Mouse (Mus musculus) neural tube, embryonic 14.5 days (tissue): ENCODE data around the gene Cby3. TPM values are rescaled to one million over a fixed set of nuclear protein-coding genes. Genes with fewer than 3 reads are reported as not detected.

Source experiments
- ATAC-seq: fragments of 200-750 bp; cut with Nextera tagmentation; 2 replicates; pipeline ENCODE4 v1.8.0; 2017; ENCODE audit warnings: low read depth, mild to moderate bottlenecking, moderate TSS enrichment, moderate library complexity
- H3K27ac ChIP-seq: fragments of 300-500 bp; sonication (generic); 2 replicates; pipeline ENCODE4 v1.5.1; 2014; ENCODE audit warnings: low read depth, mild to moderate bottlenecking, control low read depth, low read length, moderate library complexity, mixed read lengths
- H3K27me3 ChIP-seq: fragments of 300-500 bp; sonication (generic); 2 replicates; pipeline ENCODE4 v1.6.1; 2014; ENCODE audit warnings: low read length; ENCODE audit not compliant: control insufficient read depth, insufficient read depth
- H3K36me3 ChIP-seq: fragments of 300-500 bp; sonication (generic); 2 replicates; pipeline ENCODE4 v1.6.1; 2014; ENCODE audit warnings: low read length, mixed read lengths; ENCODE audit not compliant: control insufficient read depth, insufficient read depth
- H3K4me1 ChIP-seq: fragments of 300-500 bp; sonication (generic); 2 replicates; pipeline ENCODE4 v1.6.1; 2014; ENCODE audit warnings: low read length; ENCODE audit not compliant: control insufficient read depth, insufficient read depth
- H3K4me2 ChIP-seq: fragments of 300-500 bp; sonication (generic); 2 replicates; pipeline ENCODE4 v1.6.1; 2014; ENCODE audit warnings: mild to moderate bottlenecking, low read depth, low read length, control low read depth
- H3K4me3 ChIP-seq: fragments of 300-500 bp; sonication (generic); 2 replicates; pipeline ENCODE4 v1.5.1; 2014; ENCODE audit warnings: low read depth, low read length, control low read depth, mixed read lengths
- H3K9ac ChIP-seq: fragments of 300-500 bp; sonication (generic); replicated peaks from 2 replicates; pipeline ENCODE4 v1.6.1; 2014; ENCODE audit warnings: low read depth, mild to moderate bottlenecking, control low read depth, low read length, mixed read lengths
- H3K9me3 ChIP-seq: fragments of 300-500 bp; sonication (generic); 2 replicates; pipeline ENCODE4 v1.6.1; 2016; ENCODE audit warnings: low read length; ENCODE audit not compliant: control insufficient read depth
- WGBS: fragments of 180-500 bp; shearing (Covaris S2); extraction: QIAGEN DNeasy Blood & Tissue Kit; methylation state at CpG from one replicate; pipeline ENCODE4 v1.1.7; 2014; 5-methylcytosine and 5-hydroxymethylcytosine counted together
- polyA plus RNA-seq: library from polyadenylated mRNA; unstranded; fragments of >200 nt; fragmentation: Nextera tagmentation; extraction: Ambion mirVana; gene quantifications from 2 replicates; pipeline ENCODE4 v1.2.1, GENCODE M21; 2014

Gene Cby3
- polyA plus RNA-seq, 1 experiment from 2014 or later = 0.92 TPM

DNA sequence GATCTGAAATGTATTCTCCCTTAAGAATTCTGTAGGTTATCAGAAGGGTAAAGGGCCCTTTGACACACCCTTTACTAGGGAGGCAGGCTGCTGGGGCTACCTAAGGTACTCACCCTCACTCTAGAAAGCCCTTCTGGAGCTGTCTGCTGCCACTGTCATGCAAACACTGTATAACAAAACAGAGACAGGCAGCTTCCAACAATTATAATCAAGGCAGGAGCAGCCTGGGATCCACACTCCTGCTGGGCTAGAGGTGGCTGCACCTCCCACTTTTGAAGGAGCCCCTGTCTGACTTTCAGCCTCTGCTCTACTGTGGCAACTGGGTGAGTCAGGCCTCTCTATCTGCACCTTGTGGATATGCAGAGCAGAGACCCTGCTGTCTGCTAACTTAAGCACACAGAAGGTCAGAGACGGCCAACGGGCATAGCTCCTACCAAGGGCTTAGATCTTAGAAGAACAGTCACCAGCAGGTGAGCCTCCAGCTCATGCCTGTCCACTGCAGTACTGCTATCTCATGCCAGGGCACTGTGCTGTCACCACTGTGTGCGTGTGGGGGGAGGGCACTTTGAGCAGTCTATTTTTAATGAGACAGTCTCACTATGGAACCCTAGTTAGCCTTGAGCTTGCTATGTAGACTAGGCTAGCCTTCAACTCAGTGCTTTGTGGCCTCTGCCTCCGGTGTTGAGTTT lies 37.2 kb downstream of the Cby3 start:
- Histone ChIP-seq H3K4me1 (no peaks in the 10 kb centered on the region), H3K4me2 (no peak overlapping the region), H3K36me3 (peaks cover 37% of the 10 kb centered on the region), H3K27ac (no peak overlapping the region), H3K9me3 (no peaks in the 10 kb centered on the region), H3K4me3 (no peak overlapping the region), H3K9ac (no peak overlapping the region), H3K27me3 (no peaks in the 10 kb centered on the region)
- WGBS = 86% methylated on average over 4 of the region's 4 CpGs
- no peak for ATAC-seq

DNA sequence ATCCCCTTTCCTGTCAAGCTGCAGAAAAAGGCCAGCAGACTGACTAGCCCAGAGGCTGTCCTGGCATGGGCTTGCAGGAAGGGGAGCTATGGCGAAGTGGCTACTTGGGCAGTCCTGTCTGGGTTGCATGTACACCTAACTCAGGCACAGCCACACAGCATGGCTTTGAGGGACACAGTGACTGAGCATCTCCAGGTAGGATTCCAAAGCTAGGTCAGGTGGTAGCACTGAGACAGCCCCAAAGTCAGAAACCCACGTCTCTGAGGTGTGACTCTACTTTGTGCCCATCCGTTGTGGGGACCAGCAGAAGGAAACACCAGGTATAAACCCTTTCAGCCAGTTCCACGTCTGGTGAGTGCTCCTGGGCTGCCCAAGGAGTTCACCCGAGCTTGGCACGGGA lies 39.0 kb downstream of the Cby3 start:
- H3K36me3 ChIP-seq = peaks cover 34% of the 10 kb centered on the region
- H3K27me3 ChIP-seq = no peaks in the 10 kb centered on the region
- H3K4me2 ChIP-seq = no peak overlapping the region
- H3K27ac ChIP-seq = no peak overlapping the region
- no peak for ATAC-seq
- no peak overlapping the region for H3K4me3 ChIP-seq
- H3K4me1 ChIP-seq = no peaks in the 10 kb centered on the region
- no peak overlapping the region for H3K9ac ChIP-seq
- H3K9me3 ChIP-seq = no peaks in the 10 kb centered on the region
- WGBS = 96% methylated on average over 6 of the region's 6 CpGs

DNA sequence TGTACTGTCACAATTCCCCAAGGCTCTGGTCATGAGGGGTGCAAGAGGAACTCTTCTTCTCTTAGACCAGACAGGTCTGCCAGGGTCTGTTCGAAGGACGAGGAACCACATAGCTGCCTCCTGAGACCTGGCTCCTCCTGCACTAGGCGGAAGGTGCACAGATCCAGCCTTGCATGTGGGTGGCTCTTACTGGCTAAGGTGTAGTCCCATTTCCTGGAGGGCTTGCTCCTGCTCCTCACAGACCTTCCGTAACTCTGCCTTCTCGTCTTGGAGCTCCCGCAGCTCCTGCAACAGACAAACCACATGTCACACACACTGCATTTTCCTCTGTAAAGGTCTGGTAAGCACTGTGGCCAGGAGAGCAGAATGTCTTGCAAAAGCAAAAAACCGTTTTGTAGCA lies 40.5 kb downstream of the Cby3 start:
- no peak for ATAC-seq
- Histone ChIP-seq H3K36me3 (peaks cover 32% of the 10 kb centered on the region), H3K4me3 (no peak overlapping the region), H3K9me3 (no peaks in the 10 kb centered on the region), H3K27ac (no peak overlapping the region), H3K9ac (no peak overlapping the region), H3K4me2 (no peak overlapping the region), H3K4me1 (no peaks in the 10 kb centered on the region), H3K27me3 (no peaks in the 10 kb centered on the region)
- WGBS = 95% methylated on average over 7 of the region's 7 CpGs

DNA sequence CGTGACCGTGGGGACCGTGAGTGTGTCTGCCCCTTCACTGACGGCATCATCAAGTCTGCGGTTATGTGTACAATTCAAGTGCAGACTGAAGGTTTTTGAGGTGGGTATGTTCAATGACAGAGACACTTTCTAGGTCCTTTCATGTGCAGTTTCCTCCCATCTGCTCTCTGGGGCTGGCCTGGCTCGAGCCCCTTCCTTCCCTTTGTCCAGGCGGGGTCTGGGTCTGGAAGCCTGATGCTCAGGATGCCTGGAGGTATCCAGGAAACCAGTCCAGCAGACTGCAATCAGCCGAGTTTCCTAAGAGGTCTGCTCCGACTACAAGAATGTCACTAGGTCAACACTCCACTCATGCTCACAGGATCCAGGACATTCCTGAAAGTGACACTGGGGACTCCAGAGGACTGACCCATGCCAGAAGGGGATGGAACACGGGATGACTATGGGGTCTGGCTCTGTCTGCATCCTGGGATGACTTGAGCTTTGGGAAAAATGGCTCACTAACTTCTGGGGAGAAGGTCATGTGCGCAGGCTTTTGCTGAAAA lies 42.6 kb downstream of the Cby3 start:
- no peak for ATAC-seq
- WGBS = 78% methylated on average over 11 of the region's 11 CpGs
- H3K36me3 ChIP-seq = peaks cover 40% of the 10 kb centered on the region

DNA sequence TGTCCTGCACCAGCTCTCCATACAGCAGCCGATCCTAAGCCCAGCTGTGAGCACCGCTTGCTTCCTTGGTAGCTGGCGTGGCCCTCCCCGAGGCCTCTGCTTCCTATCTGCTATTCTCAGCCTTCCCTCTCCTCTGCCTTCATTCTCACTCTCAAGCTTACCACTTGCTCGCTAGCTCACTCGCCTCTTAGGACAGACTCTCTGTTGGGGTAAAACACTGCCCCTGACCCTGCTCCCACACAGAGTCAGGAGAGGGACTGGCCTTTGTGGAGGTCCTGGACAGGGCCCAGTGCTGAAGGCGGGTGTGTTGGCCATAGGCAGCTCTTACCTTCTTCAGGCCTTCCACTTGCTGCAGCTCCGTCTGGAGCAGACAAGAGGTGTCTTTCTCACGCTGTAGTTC lies 43.1 kb downstream of the Cby3 start:
- peaks cover 44% of the 10 kb centered on the region for H3K36me3 ChIP-seq
- no peak overlapping the region for H3K9ac ChIP-seq
- H3K9me3 ChIP-seq = no peaks in the 10 kb centered on the region
- WGBS = 88% methylated on average over 9 of the region's 9 CpGs
- no peak overlapping the region for H3K4me2 ChIP-seq
- no peaks in the 10 kb centered on the region for H3K27me3 ChIP-seq
- ATAC-seq = no peak
- no peaks in the 10 kb centered on the region for H3K4me1 ChIP-seq
- no peak overlapping the region for H3K27ac ChIP-seq
- H3K4me3 ChIP-seq = no peak overlapping the region

More for the DNA sequence above, 42.6 kb downstream of the Cby3 start:
- Histone ChIP-seq H3K9ac (no peak overlapping the region), H3K4me1 (no peaks in the 10 kb centered on the region), H3K27me3 (no peaks in the 10 kb centered on the region), H3K4me2 (no peak overlapping the region), H3K9me3 (no peaks in the 10 kb centered on the region), H3K27ac (no peak overlapping the region), H3K4me3 (no peak overlapping the region)

DNA sequence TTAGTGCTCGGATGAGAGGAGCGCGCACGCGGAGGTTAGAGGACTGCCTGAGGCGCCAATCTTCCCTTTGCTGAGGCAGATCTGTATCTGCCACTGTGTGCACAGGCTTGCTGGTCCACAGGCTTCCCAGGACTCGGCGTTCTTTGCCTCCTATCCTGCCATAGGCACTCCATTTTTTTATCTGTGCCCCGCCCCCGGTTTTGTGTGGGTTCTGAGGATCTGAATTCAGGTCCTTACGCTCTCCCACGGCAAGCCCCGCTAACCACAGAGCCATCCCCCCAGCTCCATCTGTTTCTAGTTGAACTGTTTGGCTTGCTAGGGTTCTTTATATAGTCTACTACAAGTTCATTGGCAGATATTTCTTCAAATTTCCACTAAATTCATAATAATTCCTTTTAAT lies 44.5 kb downstream of the Cby3 start:
- H3K9ac ChIP-seq = no peak overlapping the region
- WGBS = 88% methylated on average over 13 of the region's 13 CpGs
- ATAC-seq = no peak
- H3K4me3 ChIP-seq = no peak overlapping the region
- no peak overlapping the region for H3K4me2 ChIP-seq
- H3K9me3 ChIP-seq = no peaks in the 10 kb centered on the region
- H3K27ac ChIP-seq = no peak overlapping the region
- H3K27me3 ChIP-seq = no peaks in the 10 kb centered on the region
- H3K4me1 ChIP-seq = no peaks in the 10 kb centered on the region
- H3K36me3 ChIP-seq = peaks cover 54% of the 10 kb centered on the region

DNA sequence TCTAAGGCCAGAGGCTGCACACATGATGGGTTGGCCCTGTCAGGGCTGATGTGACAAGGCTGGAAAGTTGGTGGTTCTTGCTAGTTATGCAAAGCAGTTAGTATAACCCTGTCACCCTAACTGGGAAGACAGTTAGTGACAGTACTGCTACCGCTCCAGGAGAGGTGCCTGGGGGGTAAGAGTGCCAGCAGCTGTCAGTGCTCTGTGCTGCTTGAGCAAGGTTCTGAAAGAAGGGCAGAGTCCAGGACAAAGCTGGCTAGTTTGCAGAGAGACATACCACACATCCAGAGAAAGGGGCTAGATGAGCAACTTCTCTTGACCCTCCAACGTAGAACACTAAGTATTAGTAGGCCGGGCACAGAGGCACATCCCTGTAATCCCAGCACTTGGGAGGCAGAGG lies 48.2 kb downstream of the Cby3 start:
- Histone ChIP-seq H3K36me3 (peaks cover 58% of the 10 kb centered on the region), H3K27ac (no peak overlapping the region), H3K4me3 (no peak overlapping the region), H3K27me3 (no peaks in the 10 kb centered on the region), H3K9me3 (no peaks in the 10 kb centered on the region), H3K4me1 (no peaks in the 10 kb centered on the region), H3K9ac (no peak overlapping the region), H3K4me2 (no peak overlapping the region)
- 95% methylated on average over 3 of the region's 3 CpGs for WGBS
- no peak for ATAC-seq

DNA sequence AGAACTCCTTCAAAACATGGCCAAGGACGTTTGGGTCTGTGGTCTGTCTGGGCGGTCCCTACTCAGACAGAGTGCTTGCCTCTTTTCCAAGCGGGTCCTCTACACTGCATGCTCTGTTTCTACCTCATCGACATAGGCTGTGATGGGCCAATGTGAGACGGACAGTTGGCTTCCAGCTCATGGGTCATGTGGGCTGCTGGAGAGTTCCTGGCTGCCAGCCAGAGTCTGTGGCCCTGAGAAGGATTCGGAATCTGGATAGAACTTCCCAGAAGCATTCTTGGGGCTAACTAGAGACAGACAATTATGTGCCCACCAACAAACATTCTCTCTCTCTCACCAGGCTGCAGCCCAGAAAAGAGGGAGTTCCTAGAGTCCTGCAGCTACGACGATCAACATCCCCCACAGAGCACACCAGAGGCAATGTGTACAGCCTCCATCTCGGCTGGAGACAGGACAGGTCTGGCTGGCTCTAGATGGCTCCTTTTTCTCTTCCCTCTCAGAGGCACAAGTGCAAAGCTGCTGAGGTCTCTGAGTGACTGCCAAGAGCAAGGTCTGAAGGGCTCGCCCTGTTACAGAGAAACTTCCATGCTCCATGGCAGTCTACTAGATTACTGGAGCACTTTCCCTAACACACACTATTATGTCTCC lies 49.2 kb downstream of the Cby3 start:
- no peaks in the 10 kb centered on the region for H3K9me3 ChIP-seq
- 81% methylated on average over 10 of the region's 10 CpGs for WGBS
- H3K4me3 ChIP-seq = no peak overlapping the region
- no peak for ATAC-seq
- H3K4me1 ChIP-seq = no peaks in the 10 kb centered on the region
- H3K27me3 ChIP-seq = no peaks in the 10 kb centered on the region
- H3K27ac ChIP-seq = no peak overlapping the region
- no peak overlapping the region for H3K9ac ChIP-seq
- peaks cover 52% of the 10 kb centered on the region for H3K36me3 ChIP-seq
- no peak overlapping the region for H3K4me2 ChIP-seq

DNA sequence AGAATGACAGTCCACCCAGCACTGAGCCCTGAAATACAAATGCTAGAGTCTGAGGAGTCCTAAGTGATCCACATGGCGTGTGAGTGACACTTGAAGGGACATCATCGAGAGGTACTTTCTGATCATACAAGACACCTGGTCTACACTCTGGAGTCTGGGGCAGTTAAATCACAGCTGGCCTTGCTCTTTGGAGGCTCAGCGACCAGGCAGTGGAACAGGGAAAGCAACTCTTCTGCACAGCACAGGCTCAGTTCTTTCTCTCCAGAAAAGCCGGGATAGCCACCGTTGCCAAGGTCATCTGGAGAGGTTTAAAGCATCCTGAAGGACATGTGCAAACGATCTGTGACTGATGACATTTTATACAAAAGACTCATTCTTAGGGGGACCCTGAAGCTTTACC lies 53.0 kb downstream of the Cby3 start:
- ATAC-seq = no peak
- H3K27ac ChIP-seq = no peak overlapping the region
- H3K9ac ChIP-seq = no peak overlapping the region
- no peaks in the 10 kb centered on the region for H3K27me3 ChIP-seq
- H3K4me2 ChIP-seq = no peak overlapping the region
- WGBS = 50% methylated on average over 6 of the region's 6 CpGs
- H3K4me3 ChIP-seq = no peak overlapping the region
- peaks cover 37% of the 10 kb centered on the region for H3K36me3 ChIP-seq
- no peaks in the 10 kb centered on the region for H3K9me3 ChIP-seq
- H3K4me1 ChIP-seq = no peaks in the 10 kb centered on the region
